In genomic region chr19:44496941-44497340, GRCm38 (mm10) we compare ENCODE assay signal across 27 mouse cellular contexts. TPM values are rescaled to one million over a fixed set of nuclear protein-coding genes. Genes with fewer than 3 reads are reported as not detected.
"Had no signal": no experiment of that assay in that cellular context is flagged by ENCODE, and none has a peak within 500 bp of the region (broad histone marks: within the 10 kb centered on the region; RNA-seq: fewer than 3 reads in every experiment).

No protein-coding gene starts in this region.

- H3K9ac ChIP-seq: limb, embryonic 12.5 days; limb, embryonic 15.5 days; liver, embryonic 14.5 days; liver, postnatal 0 days; lung, embryonic 14.5 days; neural tube, embryonic 12.5 days; neural tube, embryonic 15.5 days had no signal

- H3K36me3 ChIP-seq: limb, embryonic 12.5 days; limb, embryonic 15.5 days; neural tube, embryonic 12.5 days; neural tube, embryonic 15.5 days had no signal

- H3K4me1 ChIP-seq: limb, embryonic 15.5 days; neural tube, embryonic 12.5 days; neural tube, embryonic 15.5 days had no signal

- DNase-seq: kidney, adult 9 months; kidney, postnatal 14 days; kidney, postnatal 4 days; left cerebral cortex, postnatal 4 days; liver, postnatal 0 days; lung, embryonic 14.5 days; right cerebral cortex, adult 18-20 months; right cerebral cortex, postnatal 14 days; right cerebral cortex, postnatal 4 days; thymus, adult 2 months; thymus, postnatal 14 days; thymus, postnatal 4 days had no signal

- H3K4me3 ChIP-seq: limb, embryonic 12.5 days; limb, embryonic 15.5 days; neural tube, embryonic 12.5 days; neural tube, embryonic 15.5 days had no signal

- H3K4me2 ChIP-seq: limb, embryonic 12.5 days; limb, embryonic 15.5 days; liver, embryonic 11.5 days; lung, embryonic 14.5 days; neural tube, embryonic 12.5 days; neural tube, embryonic 15.5 days had no signal

- H3K9me3 ChIP-seq: limb, embryonic 12.5 days; limb, embryonic 15.5 days; neural tube, embryonic 12.5 days; neural tube, embryonic 15.5 days had no signal

- H3K27ac ChIP-seq: limb, embryonic 12.5 days; limb, embryonic 15.5 days; liver, embryonic 14.5 days; macrophage; neural tube, embryonic 12.5 days; neural tube, embryonic 15.5 days; stomach, postnatal 0 days had no signal

- ATAC-seq: liver, postnatal 0 days; lung, postnatal 0 days had no signal

RNA-seq across cellular contexts. Expression of gene Wnt8b, which starts 3.7 kb away (rescaled TPM):
- total RNA-seq: layer of hippocampus, adult 18-20 months; left cerebral cortex, postnatal 14 days had no signal
- polyA plus RNA-seq: limb, embryonic 12.5 days; limb, embryonic 15.5 days; liver, embryonic 11.5 days; liver, embryonic 14.5 days; liver, postnatal 0 days; lung, embryonic 14.5 days; lung, postnatal 0 days; macrophage; stomach, postnatal 0 days had no signal

RNA-seq across cellular contexts. Expression of gene Gm20538, which starts 55.7 kb away (rescaled TPM):
- total RNA-seq: layer of hippocampus, adult 18-20 months; layer of hippocampus, postnatal 14 days; left cerebral cortex, adult 8-10 months; left cerebral cortex, postnatal 14 days; left cerebral cortex, postnatal 4 days; megakaryocyte, adult 5-6 weeks had no signal
- polyA plus RNA-seq: limb, embryonic 12.5 days; limb, embryonic 15.5 days; liver, embryonic 11.5 days; liver, embryonic 14.5 days; liver, postnatal 0 days; lung, embryonic 14.5 days; macrophage; neural tube, embryonic 12.5 days; neural tube, embryonic 15.5 days; stomach, embryonic 14.5 days; stomach, postnatal 0 days had no signal
